Comparison of ENCODE assay signal across 8 mouse cellular contexts in the genomic region with DNA sequence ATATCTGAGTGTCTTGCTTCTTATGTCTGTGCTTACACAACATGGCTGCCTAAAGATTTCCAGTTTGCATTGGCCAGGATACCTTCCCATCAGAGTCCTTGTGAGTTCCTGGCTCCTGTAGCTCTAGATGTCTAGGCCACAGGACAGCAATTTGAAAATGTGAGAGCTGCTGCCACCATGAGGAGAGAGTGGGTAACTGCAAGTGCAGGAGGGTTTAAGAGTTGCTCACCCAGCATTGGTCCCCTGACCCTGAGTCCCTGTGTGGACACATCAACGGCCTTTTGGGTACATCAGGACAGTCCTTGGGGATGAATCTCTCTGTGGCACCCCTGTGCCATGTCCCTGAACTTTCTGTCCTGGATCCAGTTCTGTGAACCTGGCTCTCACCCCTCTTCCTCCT.
DNase-seq lines count a peak whose midpoint lies in the region; ATAC-seq and TF ChIP-seq lines count a peak whose summit lies in the region.

No protein-coding gene starts in this region.

- no peak overlapping the region for H3K27ac ChIP-seq in hindbrain, embryonic 16.5 days (ENCODE audit: low read depth, low read length)
- H3K27ac ChIP-seq in left cerebral cortex, adult 2 months, result no peak overlapping the region

- H3K9ac ChIP-seq in hindbrain, embryonic 16.5 days (ENCODE audit: low read depth, low read length), result no peak overlapping the region

- peak; percentile 97 for TF ChIP-seq CTCF in left cerebral cortex, adult 2 months (IDR thresholded peaks at IDR 0.05)

- H3K4me1 ChIP-seq in hindbrain, embryonic 16.5 days (ENCODE audit: control insufficient read depth, insufficient read depth, low read depth, low read length), result no peaks in the 10 kb centered on the region

- intact Hi-C loops in left cerebral cortex, adult 2 months (cut with DNase I), result loop anchor here (1.0 to 10.0 kb wide), 4 partner anchors 36 to 463 kb away; no protein-coding TSS in a partner anchor

- no peaks in the 10 kb centered on the region for H3K36me3 ChIP-seq in hindbrain, embryonic 16.5 days (ENCODE audit: control insufficient read depth, insufficient read depth, low read length)

- no peak overlapping the region for H3K4me3 ChIP-seq in hindbrain, embryonic 16.5 days (ENCODE audit: low read length)
- no peak overlapping the region for H3K4me3 ChIP-seq in left cerebral cortex, adult 2 months

- WGBS in hindbrain, embryonic 16.5 days, result 43% methylated on average over 1 of the region's 1 CpGs

- H3K27me3 ChIP-seq in hindbrain, embryonic 16.5 days (replicated peaks; ENCODE audit: control insufficient read depth, insufficient read depth, low read length), result no peaks in the 10 kb centered on the region

- peak; percentile 46 for ATAC-seq in hindbrain, embryonic 16.5 days

- peak; percentile 65 for DNase-seq in WW6 (ENCODE audit: low read depth, low spot score)
- DNase-seq in cerebellum, postnatal 14 days, result peak; percentile 84 to 88
- peak; percentile 79 for DNase-seq in frontal cortex, postnatal 36 days (ENCODE audit: low spot score in 2 of 2)
- DNase-seq in left cerebral cortex, adult 2 months (ENCODE audit: extremely low spot score in 1 of 2, low spot score in 2 of 2), result peak; percentile 75 to 77
- peak; percentile 74 to 87 for DNase-seq in lung, postnatal 4 days
- peak; percentile 77 for DNase-seq in right cerebral cortex, adult 18-20 months
- DNase-seq in urinary bladder, postnatal 36 days (ENCODE audit: low spot score in 2 of 2), result peak; percentile 68 to 74

- H3K4me2 ChIP-seq in hindbrain, embryonic 16.5 days (ENCODE audit: low read length), result no peak overlapping the region

- no peaks in the 10 kb centered on the region for H3K9me3 ChIP-seq in hindbrain, embryonic 16.5 days (ENCODE audit: control insufficient read depth, low read length)
